Mouse (Mus musculus) lung, adult 2 months (tissue): ENCODE data around the gene Mtrf1.

Source experiments
- CTCF ChIP-seq: fragments of 200-500 bp; IDR thresholded peaks from 2 replicates; pipeline ENCODE4 v1.5.1; 2011; ENCODE audit warnings: mild to moderate bottlenecking, low read length, control low read depth; ENCODE audit not compliant: insufficient read depth
- POLR2A ChIP-seq: fragments of 200-500 bp; IDR thresholded peaks from 2 replicates; pipeline ENCODE4 v1.6.1; 2011; ENCODE audit warnings: low read depth, mild to moderate bottlenecking, control low read depth, low read length, borderline replicate concordance; ENCODE audit errors: extremely low read depth

DNA sequence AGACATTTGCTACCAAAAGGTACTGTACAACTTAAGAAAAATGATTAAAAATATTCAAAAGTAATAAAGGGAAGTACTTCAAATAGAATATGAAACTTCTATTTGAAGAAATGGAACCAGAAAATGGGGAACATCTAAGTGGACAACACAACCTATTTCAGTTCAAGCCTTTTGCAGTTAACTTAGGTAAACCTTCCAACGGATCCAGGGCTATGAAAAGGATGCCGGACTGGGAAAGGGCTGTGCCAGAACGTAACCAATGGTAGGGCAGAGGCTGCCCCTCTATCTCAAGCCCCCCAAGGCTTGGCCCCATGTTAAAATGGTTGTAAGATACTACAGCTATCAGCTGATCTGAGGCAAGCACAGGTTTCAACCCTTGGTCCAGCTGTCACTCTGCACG lies 63.4 kb downstream of the Mtrf1 start:
- TF ChIP-seq CTCF = no peak
- TF ChIP-seq POLR2A = no peak
